7 mouse cellular contexts compared by ENCODE assay signal in genomic region chr11:3137279-3137678, GRCm38 (mm10). TPM values are rescaled to one million over a fixed set of nuclear protein-coding genes. Genes with fewer than 3 reads are reported as not detected.
A peak's percentile ranks its signal among the peaks of the same experiment; 100 is the strongest.
DNase-seq lines count a peak whose midpoint lies in the region; ATAC-seq and TF ChIP-seq lines count a peak whose summit lies in the region.
"Not testable (repeated sequence)": the region's sequence is repeated elsewhere in the genome, so short reads cannot be mapped to it uniquely, and the experiment has no call there.

No protein-coding gene starts in this region.

- 94% methylated on average over 4 of the region's 4 CpGs for WGBS in forebrain, postnatal 0 days
- 92% methylated on average over 4 of the region's 4 CpGs for WGBS in kidney, embryonic 14.5 days
- WGBS in liver, embryonic 12.5 days (ENCODE audit: insufficient replicate concordance), result 76% methylated on average over 4 of the region's 4 CpGs
- 92% methylated on average over 4 of the region's 4 CpGs for WGBS in midbrain, embryonic 14.5 days

- TF ChIP-seq CTCF in forebrain, postnatal 0 days (IDR thresholded peaks at IDR 0.05; ENCODE audit: low read depth), result not testable (repeated sequence)

- H3K9me3 ChIP-seq in forebrain, postnatal 0 days (ENCODE audit: low read length); kidney, embryonic 14.5 days (ENCODE audit: control insufficient read depth, low read length); midbrain, embryonic 14.5 days (ENCODE audit: control insufficient read depth, low read length): not testable (repeated sequence)
- peaks cover 16% of the 10 kb centered on the region for H3K9me3 ChIP-seq in liver, embryonic 12.5 days (replicated peaks)

- H3K36me3 ChIP-seq in forebrain, postnatal 0 days (ENCODE audit: insufficient read depth); kidney, embryonic 14.5 days (ENCODE audit: control insufficient read depth, insufficient read depth, low read length); liver, embryonic 12.5 days; midbrain, embryonic 14.5 days (ENCODE audit: control insufficient read depth, insufficient read depth, low read length); splenic B cell, adult 2 months (ENCODE audit: control insufficient read depth, insufficient read depth, low read length, poor library complexity, severe bottlenecking): not testable (repeated sequence)

- H3K4me1 ChIP-seq in forebrain, postnatal 0 days (ENCODE audit: insufficient read depth); kidney, embryonic 14.5 days (ENCODE audit: control insufficient read depth, insufficient read depth, low read length); liver, embryonic 12.5 days; midbrain, embryonic 14.5 days (ENCODE audit: control insufficient read depth, insufficient read depth, low read length): not testable (repeated sequence)

- H3K27ac ChIP-seq in forebrain, postnatal 0 days (ENCODE audit: low read depth, low read length); kidney, embryonic 14.5 days (ENCODE audit: low read depth, low read length); liver, embryonic 12.5 days; midbrain, embryonic 14.5 days (replicated peaks; ENCODE audit: low read depth, low read length): not testable (repeated sequence)

- ATAC-seq in forebrain, postnatal 0 days, result peak; percentile 5; the same call in 1 of the 2 replicates
- peak; percentile 8; the same call in 1 of the 2 replicates for ATAC-seq in kidney, embryonic 14.5 days (ENCODE audit: low FRiP score, low TSS enrichment)
- ATAC-seq in liver, embryonic 12.5 days, result peak; percentile 20; the same call in 1 of the 2 replicates
- ATAC-seq in midbrain, embryonic 14.5 days (ENCODE audit: low FRiP score, low TSS enrichment), result peak; percentile 12; the same call in 1 of the 2 replicates

- not testable (repeated sequence) for H3K4me3 ChIP-seq in forebrain, postnatal 0 days (ENCODE audit: low read depth, low read length); kidney, embryonic 14.5 days (ENCODE audit: low read length); liver, embryonic 12.5 days; midbrain, embryonic 14.5 days (replicated peaks; ENCODE audit: low read depth, low read length)

- DNase-seq in adrenal gland, postnatal 25 days, result peak; percentile 50
- not testable (repeated sequence) for DNase-seq in forebrain, postnatal 0 days; midbrain, embryonic 14.5 days
- DNase-seq in heart, postnatal 25 days (ENCODE audit: low spot score), result peak; percentile 57
- peak; percentile 38 for DNase-seq in splenic B cell, adult 2 months (ENCODE audit: low read depth, low spot score)

- H3K27me3 ChIP-seq in forebrain, postnatal 0 days (ENCODE audit: insufficient read depth, low read length); kidney, embryonic 14.5 days (ENCODE audit: control insufficient read depth, insufficient read depth, low read length); liver, embryonic 12.5 days (replicated peaks); midbrain, embryonic 14.5 days (ENCODE audit: control insufficient read depth, insufficient read depth, low read length); splenic B cell, adult 2 months (ENCODE audit: control insufficient read depth, insufficient read depth, low read length, poor library complexity, severe bottlenecking): not testable (repeated sequence)

- H3K4me2 ChIP-seq in forebrain, postnatal 0 days (ENCODE audit: low read depth); kidney, embryonic 14.5 days (replicated peaks; ENCODE audit: low read depth, low read length); liver, embryonic 12.5 days; midbrain, embryonic 14.5 days (ENCODE audit: low read length): not testable (repeated sequence)

- H3K9ac ChIP-seq in forebrain, postnatal 0 days; kidney, embryonic 14.5 days (ENCODE audit: low read depth, low read length); liver, embryonic 12.5 days; midbrain, embryonic 14.5 days (replicated peaks; ENCODE audit: low read length): not testable (repeated sequence)

- intact Hi-C loops in heart, postnatal 25 days (cut with DNase I), result not testable (repeated sequence)

RNA-seq across cellular contexts. Expression of gene Sfi1, which starts 56.0 kb away (rescaled TPM):
- total RNA-seq in adrenal gland, postnatal 25 days (2021), result 92.1 and 96.9 TPM in 2 replicates
- total RNA-seq in forebrain, postnatal 0 days (2014; rRNA removed), result 17.7 and 22.8 TPM in 2 replicates
- 4.7 and 8.7 TPM in 2 replicates for polyA plus RNA-seq in forebrain, postnatal 0 days (2015; fragmentation: Nextera tagmentation; extraction: Ambion mirVana)
- 10 to 100 TPM; 19.1 to 21.7 TPM for total RNA-seq in heart, postnatal 25 days (2021)
- polyA plus RNA-seq in kidney, embryonic 14.5 days (2014; fragmentation: Nextera tagmentation; extraction: Ambion mirVana), result 10.5 and 12.7 TPM in 2 replicates
- 6.5 and 6.9 TPM in 2 replicates for polyA plus RNA-seq in liver, embryonic 12.5 days (2016; fragmentation: Nextera tagmentation; extraction: Ambion mirVana)
- polyA plus RNA-seq in midbrain, embryonic 14.5 days (2014; fragmentation: Nextera tagmentation; extraction: Ambion mirVana), result 11.2 and 13.2 TPM in 2 replicates
